Mouse (Mus musculus) erythroblast, embryonic 14.5 days (primary cell): Measurements from ENCODE around the gene Rln1.

Experiments used
- GATA1 ChIP-seq: IDR thresholded peaks from 2 replicates; pipeline ENCODE4 v1.6.1; 2012; ENCODE audit warnings: low read length, inconsistent platforms, mixed read lengths
- TAL1 ChIP-seq: IDR thresholded peaks from 3 replicates; pipeline ENCODE4 v1.6.1; 2012; ENCODE audit warnings: low read length, inconsistent platforms, mixed read lengths

DNA sequence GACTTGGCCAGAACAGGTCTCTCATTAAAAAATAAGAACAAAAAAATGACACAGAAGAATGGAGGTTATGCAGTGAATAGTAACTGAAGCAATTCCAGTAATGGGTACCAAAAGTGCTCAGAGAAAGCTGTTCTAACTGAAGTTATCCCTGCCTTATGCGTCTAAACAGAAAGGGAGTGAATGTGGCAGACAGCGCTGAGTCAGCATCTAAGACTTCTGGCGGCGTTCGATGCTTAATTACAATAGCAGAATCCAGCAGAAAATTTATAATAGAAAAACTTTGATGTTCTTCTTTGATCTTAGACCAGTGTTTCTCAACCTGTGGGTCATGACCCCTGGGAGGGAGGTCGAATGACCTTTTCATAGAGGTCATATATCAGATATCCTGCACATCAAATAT lies 11.2 kb upstream of the Rln1 start:
- TF ChIP-seq TAL1 (no peak), GATA1 (no peak)
